Mouse (Mus musculus) brain, embryonic 18.5 days (tissue): ENCODE data around the gene Slu7.

Source experiments
- DNase-seq: peaks from one replicate; pipeline ENCODE4 v3.0.0-alpha.2; 2012; ENCODE audit warnings: low read depth, low spot score

The Slu7 gene

GRCm38 (mm10) chr11:43433254-43434023 is at the start of gene Slu7:
Gene Slu7, plus strand, starts transcription at chr11:43433744.
- peak; percentile 73 for DNase-seq

GRCm38 (mm10) chr11:43385055-43385649 is 48.4 kb upstream of the Slu7 start:
- DNase-seq = no peak

- DNase-seq = no peak
Observed at GRCm38 (mm10) chr11:43385716-43386115, 47.8 kb upstream of the Slu7 start.

GRCm38 (mm10) chr11:43387004-43387880 is 46.3 kb upstream of the Slu7 start:
- no peak for DNase-seq

GRCm38 (mm10) chr11:43388122-43389097 is 45.1 kb upstream of the Slu7 start:
- no peak for DNase-seq

GRCm38 (mm10) chr11:43389118-43389517 is 44.4 kb upstream of the Slu7 start:
- no peak for DNase-seq

GRCm38 (mm10) chr11:43392757-43393156 is 40.8 kb upstream of the Slu7 start:
- DNase-seq = no peak

GRCm38 (mm10) chr11:43393325-43393724 is 40.2 kb upstream of the Slu7 start:
- DNase-seq = no peak

GRCm38 (mm10) chr11:43395073-43395948 is 38.2 kb upstream of the Slu7 start:
- no peak for DNase-seq

- DNase-seq = no peak
Observed at GRCm38 (mm10) chr11:43396246-43396645, 37.3 kb upstream of the Slu7 start.

- no peak for DNase-seq
Observed at GRCm38 (mm10) chr11:43396672-43397071, 36.9 kb upstream of the Slu7 start.

GRCm38 (mm10) chr11:43399297-43399696 is 34.2 kb upstream of the Slu7 start:
- DNase-seq = no peak

GRCm38 (mm10) chr11:43400131-43400530 is 33.4 kb upstream of the Slu7 start:
- no peak for DNase-seq

- DNase-seq = no peak
Observed at GRCm38 (mm10) chr11:43404150-43404807, 29.3 kb upstream of the Slu7 start.

- no peak for DNase-seq
Observed at GRCm38 (mm10) chr11:43408888-43409287, 24.7 kb upstream of the Slu7 start.

GRCm38 (mm10) chr11:43410291-43410690 is 23.3 kb upstream of the Slu7 start:
- no peak for DNase-seq

- no peak for DNase-seq
Observed at GRCm38 (mm10) chr11:43411413-43411812, 22.1 kb upstream of the Slu7 start.

- peak; percentile 64 for DNase-seq
Observed at GRCm38 (mm10) chr11:43412771-43413451, 20.6 kb upstream of the Slu7 start.

GRCm38 (mm10) chr11:43417201-43417600 is 16.3 kb upstream of the Slu7 start:
- DNase-seq = no peak
